Mouse (Mus musculus) brain, embryonic 14.5 days (tissue): ENCODE measurements around the gene Gm5901. TPM values are rescaled to one million over a fixed set of nuclear protein-coding genes. Genes with fewer than 3 reads are reported as not detected.
A peak's percentile ranks its signal among the peaks of the same experiment; 100 is the strongest.

Experiments used
- DNase-seq: peaks from one replicate; pipeline ENCODE4 v3.0.0-alpha.2; 2011; ENCODE audit warnings: low read depth
- CTCF ChIP-seq: fragments of 200-500 bp; IDR thresholded peaks from 2 replicates; pipeline ENCODE4 v1.5.1; 2012; ENCODE audit warnings: inconsistent platforms, mild to moderate bottlenecking, moderate library complexity, borderline replicate concordance; ENCODE audit not compliant: insufficient read depth, insufficient read length; ENCODE audit errors: extremely low read depth
- POLR2A ChIP-seq: fragments of 200-500 bp; IDR thresholded peaks from 2 replicates; pipeline ENCODE4 v1.6.1; 2012; ENCODE audit warnings: mild to moderate bottlenecking, inconsistent platforms, borderline replicate concordance; ENCODE audit not compliant: poor library complexity, insufficient read depth, insufficient read length, severe bottlenecking; ENCODE audit errors: extremely low read depth
- polyA plus RNA-seq: library from polyadenylated mRNA; depleted of rRNA; stranded (reverse); fragments of >200 nt; gene quantifications from 2 replicates; pipeline ENCODE4 v1.2.3, GENCODE M21; 2012

Gene Gm5901
- polyA plus RNA-seq, 1 experiment = not detected

GRCm38 (mm10) chr7:105373976-105374375, 862 bp upstream of the Gm5901 start:
- no peak for TF ChIP-seq CTCF
- TF ChIP-seq POLR2A = no peak
- DNase-seq = no peak

- DNase-seq = no peak
- no peak for TF ChIP-seq POLR2A
- TF ChIP-seq CTCF = no peak
These were observed 5.5 kb downstream of the Gm5901 start for GRCm38 (mm10) chr7:105380329-105380728.

DNA sequence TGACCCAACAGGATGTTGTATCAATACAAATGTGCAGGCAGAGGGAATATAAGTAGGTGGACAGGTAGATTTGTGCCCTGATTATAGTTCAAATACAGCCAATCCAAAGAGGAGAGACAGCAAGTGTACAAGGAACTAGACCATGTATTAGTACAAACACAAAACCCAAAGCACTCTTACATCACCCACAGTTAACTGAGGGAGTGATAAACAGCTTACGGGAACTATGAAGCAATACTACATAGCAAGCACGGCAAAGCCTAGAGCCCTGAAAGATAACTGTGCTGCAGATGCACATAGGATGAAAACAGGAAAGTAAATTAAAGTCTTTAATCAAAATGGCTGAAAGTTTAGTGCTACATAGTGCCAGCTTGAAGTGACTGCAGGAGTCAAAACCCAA, 12.9 kb downstream of the Gm5901 start:
- no peak for DNase-seq
- TF ChIP-seq POLR2A = no peak
- no peak for TF ChIP-seq CTCF

- TF ChIP-seq CTCF = no peak
- TF ChIP-seq POLR2A = no peak
- no peak for DNase-seq
These were observed 15.4 kb downstream of the Gm5901 start for GRCm38 (mm10) chr7:105390236-105390635.

DNA sequence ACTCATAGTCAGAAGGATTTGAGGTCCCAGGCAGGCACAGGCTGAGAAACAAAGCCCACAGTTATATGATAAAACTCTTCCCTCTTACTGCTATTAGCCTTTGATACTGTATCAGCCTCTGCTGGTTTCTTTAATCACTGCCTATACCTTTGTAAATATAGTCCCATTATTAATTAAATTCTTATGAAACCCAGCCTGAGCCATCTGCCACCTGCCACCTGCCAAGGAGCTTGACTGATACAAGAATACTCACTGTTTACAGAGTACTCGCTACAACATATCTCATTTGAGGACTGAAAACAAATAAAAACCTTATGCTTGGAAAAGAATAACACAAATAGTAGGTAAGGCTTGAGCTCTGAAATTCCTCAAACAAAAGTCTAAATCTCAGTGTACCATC, 19.8 kb downstream of the Gm5901 start:
- no peak for DNase-seq
- no peak for TF ChIP-seq POLR2A
- no peak for TF ChIP-seq CTCF

DNA sequence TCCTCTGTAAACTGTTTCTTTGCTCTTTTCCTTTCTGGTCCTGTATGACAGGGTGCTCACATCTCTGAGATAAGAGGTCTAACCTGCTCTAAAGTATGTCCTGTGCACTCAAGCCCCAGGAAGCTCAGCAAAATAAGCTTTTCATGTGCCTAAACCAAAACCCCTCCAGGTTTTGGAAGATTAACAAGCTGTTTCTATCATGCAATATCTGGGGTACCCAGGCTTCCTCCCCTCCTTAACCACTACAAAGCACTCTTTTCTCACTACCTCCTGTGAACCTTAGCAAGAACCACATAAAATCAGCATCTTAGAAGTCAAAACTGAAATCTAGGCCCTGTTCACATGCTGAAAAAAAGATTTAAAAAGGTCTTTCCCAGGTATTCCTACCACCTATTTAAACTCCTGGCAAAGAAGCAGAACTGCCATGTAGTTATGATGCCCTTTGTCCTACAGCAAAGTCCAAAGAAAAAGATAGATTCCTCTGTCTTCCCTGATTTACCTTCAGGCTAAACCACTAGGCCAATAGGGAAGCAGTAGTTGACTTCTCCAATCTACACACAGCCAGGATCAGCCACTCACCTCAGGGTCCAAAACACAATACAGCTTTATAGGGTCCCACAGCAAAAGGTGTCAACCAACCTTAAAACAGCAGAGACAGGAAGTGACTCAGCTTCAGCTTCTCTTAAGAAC, 20.4 kb downstream of the Gm5901 start:
- TF ChIP-seq POLR2A (no peak), CTCF (no peak)
- no peak for DNase-seq

GRCm38 (mm10) chr7:105396126-105396525, 21.3 kb downstream of the Gm5901 start:
- TF ChIP-seq CTCF = no peak
- TF ChIP-seq POLR2A = no peak
- DNase-seq = no peak

GRCm38 (mm10) chr7:105399058-105399934, 24.5 kb downstream of the Gm5901 start:
- TF ChIP-seq POLR2A (no peak), CTCF (no peak)
- no peak for DNase-seq

DNA sequence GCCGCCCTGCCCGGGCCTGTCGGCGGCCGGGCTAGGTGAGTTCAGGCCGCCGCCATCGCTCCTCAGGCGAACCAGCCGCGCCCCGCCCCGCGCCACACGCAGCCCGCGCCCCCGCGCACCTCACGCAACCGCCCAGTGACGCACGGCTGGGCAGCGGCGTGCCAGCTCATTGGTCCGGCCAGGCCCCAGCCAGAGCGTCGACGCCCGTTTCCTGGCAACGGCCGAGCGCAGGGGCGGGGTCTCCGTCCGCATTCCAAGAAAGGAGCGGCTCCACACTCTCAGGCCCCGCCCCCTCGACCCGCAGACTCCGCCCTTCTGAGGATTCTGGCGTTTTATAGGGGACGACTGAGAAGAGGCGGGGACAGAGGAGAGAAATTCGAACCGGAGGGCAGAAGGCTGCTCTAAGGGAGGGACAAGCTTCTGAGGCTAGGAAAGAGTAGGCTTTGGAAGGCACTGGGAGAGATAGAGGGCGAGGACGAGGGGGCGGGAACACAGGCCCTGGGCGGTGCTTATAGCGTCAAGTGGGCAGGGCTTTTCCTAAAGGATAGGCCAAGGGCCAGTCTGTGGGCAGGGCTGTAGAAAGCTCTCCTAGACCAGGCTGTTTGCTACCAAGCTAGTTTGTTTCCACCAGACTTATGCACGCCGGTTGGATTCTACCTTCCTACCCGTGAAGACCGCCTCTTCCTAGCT, 25.2 kb downstream of the Gm5901 start, which contains the start of gene Fam160a2:
TSS of gene Fam160a2 (minus strand) at position 120 of the 690 bp plus-strand sequence.
- TF ChIP-seq CTCF = no peak
- peak; percentile 88 for TF ChIP-seq POLR2A

DNA sequence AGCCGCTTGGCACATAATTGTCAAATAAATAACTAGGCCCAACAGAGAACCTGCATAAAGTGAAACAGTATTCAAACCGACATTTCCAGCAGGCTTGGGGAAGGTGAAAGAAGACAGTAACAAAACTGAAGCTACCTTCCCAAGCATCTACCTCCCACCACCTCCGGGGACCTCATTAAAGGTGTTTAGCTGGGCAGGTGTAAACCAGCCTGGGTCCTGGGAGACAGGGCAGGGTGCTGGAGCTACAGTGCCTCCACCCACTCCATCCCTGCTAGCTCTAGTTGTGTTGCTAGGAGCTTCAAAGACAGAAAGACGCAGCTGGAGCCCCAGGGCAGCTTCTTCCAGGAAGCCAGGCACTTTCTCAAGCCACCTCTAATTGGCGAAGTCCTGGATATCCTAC, 29.4 kb downstream of the Gm5901 start, which contains the start of gene Cnga4:
TSS of gene Cnga4 (plus strand) at position 301 of the 400 bp plus-strand sequence.
- no peak for DNase-seq
- TF ChIP-seq CTCF (no peak), POLR2A (no peak)

More for the DNA sequence above, 25.2 kb downstream of the Gm5901 start, which contains the start of gene Fam160a2:
- DNase-seq = peak; percentile 100

DNA sequence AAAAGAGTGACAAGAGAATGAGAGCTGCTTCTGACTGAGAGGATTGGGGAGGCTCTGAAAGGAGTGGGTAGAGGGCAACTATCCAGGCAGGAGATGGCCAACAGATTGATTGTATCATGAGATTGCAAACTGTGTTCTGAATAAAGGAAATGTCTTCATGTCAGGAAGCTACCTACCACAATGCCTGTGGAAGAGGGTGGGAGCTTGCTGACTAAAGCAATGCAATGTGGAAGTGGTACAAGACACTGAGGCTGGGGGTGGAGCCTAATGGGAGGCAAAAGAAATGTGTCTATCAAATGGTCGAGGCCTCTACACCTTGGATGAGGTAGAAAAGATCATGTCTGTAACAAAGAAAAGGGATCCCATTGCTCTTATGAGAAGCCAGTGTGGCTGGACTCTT, 31.5 kb downstream of the Gm5901 start:
- no peak for TF ChIP-seq CTCF
- no peak for TF ChIP-seq POLR2A
- DNase-seq = no peak
